Mouse (Mus musculus) cortical plate, adult 2 months (tissue): ENCODE results near the gene Fsip1.
"Not testable (repeated sequence)": the region's sequence is repeated elsewhere in the genome, so short reads cannot be mapped to it uniquely, and the experiment has no call there.

Experiments used
- CTCF ChIP-seq: fragments of 200-500 bp; IDR thresholded peaks from 2 replicates; pipeline ENCODE4 v1.5.1; 2011; ENCODE audit warnings: mild to moderate bottlenecking, control low read depth, low read length; ENCODE audit not compliant: insufficient read depth; ENCODE audit errors: extremely low read depth
- POLR2A ChIP-seq: fragments of 200-500 bp; IDR thresholded peaks from 2 replicates; pipeline ENCODE4 v1.6.1; 2011; ENCODE audit warnings: mild to moderate bottlenecking, low read length, control low read depth; ENCODE audit not compliant: insufficient read depth; ENCODE audit errors: extremely low read depth

DNA sequence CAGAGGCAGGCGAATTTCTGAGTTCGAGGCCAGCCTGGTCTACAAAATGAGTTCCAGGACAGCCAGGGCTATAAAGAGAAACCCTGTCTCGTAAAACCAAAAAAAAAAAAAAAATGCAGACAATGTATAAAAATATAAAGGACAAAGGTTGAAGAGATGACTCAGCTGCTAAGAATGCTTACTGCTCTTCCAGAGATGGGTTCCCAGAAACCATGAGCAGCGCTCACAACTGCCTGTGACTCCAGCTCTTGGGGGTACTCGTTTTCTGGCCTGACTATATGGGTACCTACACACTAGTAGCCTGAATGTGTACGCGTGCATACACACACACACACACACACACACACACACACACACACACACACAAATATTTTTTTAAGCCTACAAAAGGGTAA is 32.3 kb upstream of the Fsip1 start:
- not testable (repeated sequence) for TF ChIP-seq POLR2A, CTCF
